Mouse (Mus musculus) urinary bladder, adult 18-20 months (tissue): ENCODE data around the gene Cnpy3.

ENCODE experiments used
- DNase-seq, 2 experiments: peaks; one replicate each; pipeline ENCODE4 v3.0.0; 2022; ENCODE audit warnings: low spot score in 2 of 2, mixed read lengths in 2 of 2

Gene Cnpy3

GRCm38 (mm10) chr17:46714756-46715481 is 37.1 kb downstream of the Cnpy3 start:
- DNase-seq: no peak

- DNase-seq: no peak
Observed at GRCm38 (mm10) chr17:46713849-46714248, 38.2 kb downstream of the Cnpy3 start.

- no peak for DNase-seq
Observed at GRCm38 (mm10) chr17:46712442-46712841, 39.6 kb downstream of the Cnpy3 start.

- peak in 1 of 2 experiments; percentile 40 for DNase-seq
Observed at GRCm38 (mm10) chr17:46711612-46712271, 40.3 kb downstream of the Cnpy3 start.

- DNase-seq: peak; percentile 83 to 89
Observed at GRCm38 (mm10) chr17:46710959-46711597, 40.9 kb downstream of the Cnpy3 start, which contains the start of gene Pex6. TSS of gene Pex6 (plus strand) at chr17:46711463.

GRCm38 (mm10) chr17:46706375-46707089 is 45.5 kb downstream of the Cnpy3 start:
- DNase-seq: no peak

GRCm38 (mm10) chr17:46704887-46705835 is 46.9 kb downstream of the Cnpy3 start, which contains the start of gene Ppp2r5d:
TSS of gene Ppp2r5d (minus strand) at chr17:46705111.
- DNase-seq: peak; percentile 95 to 96

GRCm38 (mm10) chr17:46703971-46704886 is 47.8 kb downstream of the Cnpy3 start:
- DNase-seq: no peak

- no peak for DNase-seq
Observed at GRCm38 (mm10) chr17:46702506-46702905, 49.5 kb downstream of the Cnpy3 start.

- no peak for DNase-seq
Observed at GRCm38 (mm10) chr17:46702100-46702499, 49.9 kb downstream of the Cnpy3 start.

GRCm38 (mm10) chr17:46701489-46701888 is 50.5 kb downstream of the Cnpy3 start:
- no peak for DNase-seq

- no peak for DNase-seq
Observed at GRCm38 (mm10) chr17:46699912-46700311, 52.1 kb downstream of the Cnpy3 start.

- DNase-seq: no peak
Observed at GRCm38 (mm10) chr17:46699245-46699644, 52.8 kb downstream of the Cnpy3 start.

- DNase-seq: no peak
Observed at GRCm38 (mm10) chr17:46698515-46698914, 53.5 kb downstream of the Cnpy3 start.

- DNase-seq: no peak
Observed at GRCm38 (mm10) chr17:46694517-46695063, 57.4 kb downstream of the Cnpy3 start.

- DNase-seq: no peak
Observed at GRCm38 (mm10) chr17:46691390-46691789, 60.6 kb downstream of the Cnpy3 start.

GRCm38 (mm10) chr17:46690665-46691064 is 61.3 kb downstream of the Cnpy3 start:
- no peak for DNase-seq

- DNase-seq: no peak
Observed at GRCm38 (mm10) chr17:46685913-46686312, 66.1 kb downstream of the Cnpy3 start.
